Mouse (Mus musculus) brown adipose tissue, adult 24 weeks (tissue): ENCODE measurements around the gene Eaf1. TPM values are rescaled to one million over a fixed set of nuclear protein-coding genes. Genes with fewer than 3 reads are reported as not detected.
A peak's percentile ranks its signal among the peaks of the same experiment; 100 is the strongest.

Source experiments
- H3K27ac ChIP-seq: fragments of 200-500 bp; replicated peaks from 2 replicates; pipeline ENCODE4 v1.5.1; 2012; ENCODE audit warnings: low read depth, mild to moderate bottlenecking, low read length
- H3K4me1 ChIP-seq: fragments of 200-500 bp; 2 replicates; pipeline ENCODE4 v1.6.1; 2012; ENCODE audit warnings: low read length, mixed read lengths; ENCODE audit not compliant: control insufficient read depth, insufficient read depth, insufficient read length
- H3K4me3 ChIP-seq: fragments of 200-500 bp; 2 replicates; pipeline ENCODE4 v1.5.1; 2012; ENCODE audit warnings: low read depth, mild to moderate bottlenecking, low read length, moderate library complexity; ENCODE audit not compliant: insufficient read depth
- polyA plus RNA-seq: library from polyadenylated mRNA; stranded (reverse); fragments of >200 nt; gene quantifications from 2 replicates; pipeline ENCODE4 v1.2.4, GENCODE M21; 2012; ENCODE audit not compliant: missing spikeins, insufficient read depth, insufficient read length

Eaf1 gene
- polyA plus RNA-seq, 1 experiment = 8.2 TPM

DNA sequence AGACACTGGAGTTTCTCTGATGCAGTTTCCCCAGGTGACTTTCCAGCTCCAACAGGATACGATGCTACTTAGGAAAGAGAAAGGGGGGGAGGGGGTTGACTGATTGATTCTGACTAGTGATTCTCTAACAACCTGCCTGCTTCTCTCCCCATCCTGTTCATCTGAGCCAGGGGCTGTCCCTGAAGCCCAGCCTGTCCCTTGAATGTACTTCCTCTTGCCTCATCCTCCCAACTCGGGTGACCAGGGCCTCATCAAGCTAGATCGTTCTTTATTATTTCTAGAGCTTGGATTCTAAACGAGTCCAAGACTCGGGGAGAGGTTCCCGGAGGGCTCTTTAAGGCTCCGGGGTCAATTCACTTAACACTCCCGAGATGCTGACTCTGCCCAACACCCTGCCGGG lies 298 bp upstream of the Eaf1 start:
- Histone ChIP-seq H3K27ac (no peak overlapping the region), H3K4me1 (peaks cover 9% of the 10 kb centered on the region), H3K4me3 (peak overlapping the region; percentile 94)

DNA sequence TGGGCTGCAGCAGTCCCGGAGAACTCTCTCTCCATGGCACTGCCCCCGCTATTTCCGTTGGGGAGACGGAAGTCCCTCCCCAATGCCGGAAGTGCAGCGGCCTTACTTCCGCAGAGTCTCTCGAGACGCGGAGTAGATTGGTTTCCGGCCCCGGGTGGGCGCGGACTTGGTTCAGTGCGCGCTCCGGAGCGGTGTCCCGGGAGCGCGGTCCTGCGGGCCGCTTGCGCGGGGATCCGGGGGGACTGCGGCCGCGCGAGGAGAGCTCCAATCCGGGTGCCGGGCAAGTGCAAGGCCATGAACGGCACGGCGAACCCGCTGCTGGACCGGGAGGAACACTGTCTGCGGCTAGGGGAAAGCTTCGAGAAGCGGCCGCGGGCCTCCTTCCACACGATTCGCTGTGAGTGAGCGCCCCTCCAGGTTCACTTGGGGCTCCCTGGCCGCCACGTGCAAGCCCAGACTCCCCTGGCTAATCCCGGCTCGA lies 816 bp downstream of the Eaf1 start, which contains the start of gene Mettl6:
Mettl6 (minus strand) TSS at position 66 of the 481 bp plus-strand sequence.
- H3K4me3 ChIP-seq = peak within 1 kb of the TSS; percentile 94
- H3K4me1 ChIP-seq = peaks cover 9% of the 10 kb centered on the region
- H3K27ac ChIP-seq = peak within 1 kb of the TSS; percentile 73

DNA sequence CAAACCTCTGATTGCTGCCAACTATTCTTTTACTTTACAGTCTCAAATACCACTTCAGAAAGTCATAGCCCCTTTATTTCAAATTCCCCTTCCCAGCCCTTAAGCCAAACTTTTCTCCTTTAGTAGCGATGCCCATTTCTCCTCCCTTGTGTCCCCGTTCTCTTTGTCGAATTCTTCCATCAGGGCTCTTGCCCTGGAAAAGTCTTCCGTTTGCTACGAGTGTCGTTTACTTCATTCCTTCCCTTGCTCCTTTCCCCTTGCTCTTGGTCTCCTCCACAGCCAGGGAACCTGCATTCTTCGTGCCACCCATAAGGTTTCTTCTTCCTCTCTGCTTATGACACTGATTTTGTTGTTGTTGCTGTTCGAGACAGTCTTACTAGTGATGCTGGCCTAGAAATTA lies 1.3 kb downstream of the Eaf1 start:
- H3K4me1 ChIP-seq = peaks cover 9% of the 10 kb centered on the region
- H3K27ac ChIP-seq = peak overlapping the region; percentile 56; the same call in 1 of the 2 replicates

DNA sequence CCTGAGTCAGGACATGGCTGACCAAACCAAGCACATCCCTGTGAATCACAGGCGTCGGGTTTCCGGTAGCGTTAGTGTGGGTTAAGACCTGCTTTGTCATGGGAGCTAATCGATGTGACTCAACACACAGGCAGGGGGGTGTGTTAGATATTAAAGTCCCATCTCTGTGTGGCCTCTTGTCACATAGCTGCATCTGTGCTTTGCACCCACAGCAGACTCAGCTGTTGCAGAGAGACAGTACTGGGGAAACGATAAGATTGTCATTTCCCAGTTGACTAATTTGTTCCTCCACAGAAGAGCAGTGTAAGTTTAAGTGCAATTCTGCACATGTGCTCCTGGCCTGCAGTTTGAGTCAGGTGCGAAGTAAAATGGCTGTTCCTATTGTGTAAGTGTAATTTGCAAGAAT lies 2.0 kb downstream of the Eaf1 start:
- peak overlapping the region; percentile 94 for H3K4me3 ChIP-seq
- H3K27ac ChIP-seq = no peak overlapping the region
- peaks cover 9% of the 10 kb centered on the region for H3K4me1 ChIP-seq

More for the DNA sequence above, 1.3 kb downstream of the Eaf1 start:
- H3K4me3 ChIP-seq = peak overlapping the region; percentile 94

DNA sequence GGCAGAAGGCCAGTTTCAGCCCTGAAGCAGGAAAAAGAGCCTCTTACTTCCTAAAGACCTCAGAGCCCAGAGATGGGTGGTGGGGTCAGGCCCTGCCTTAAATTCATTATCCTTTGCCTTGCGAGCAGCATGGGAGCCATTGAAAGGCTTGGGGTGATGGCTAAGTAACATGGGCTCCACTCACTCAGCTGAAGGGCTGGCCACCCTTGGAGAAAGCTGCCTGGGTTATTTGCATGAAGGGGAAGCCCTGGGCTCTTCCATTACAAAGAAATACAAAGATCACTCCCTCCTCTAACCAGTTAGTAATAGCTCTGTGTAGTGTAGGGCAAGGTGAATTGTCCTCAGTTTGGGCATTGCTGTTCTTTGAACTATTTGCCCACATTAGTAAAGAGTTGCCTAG lies 5.3 kb downstream of the Eaf1 start:
- Histone ChIP-seq H3K4me1 (peaks cover 9% of the 10 kb centered on the region), H3K27ac (no peak overlapping the region), H3K4me3 (no peak overlapping the region)

DNA sequence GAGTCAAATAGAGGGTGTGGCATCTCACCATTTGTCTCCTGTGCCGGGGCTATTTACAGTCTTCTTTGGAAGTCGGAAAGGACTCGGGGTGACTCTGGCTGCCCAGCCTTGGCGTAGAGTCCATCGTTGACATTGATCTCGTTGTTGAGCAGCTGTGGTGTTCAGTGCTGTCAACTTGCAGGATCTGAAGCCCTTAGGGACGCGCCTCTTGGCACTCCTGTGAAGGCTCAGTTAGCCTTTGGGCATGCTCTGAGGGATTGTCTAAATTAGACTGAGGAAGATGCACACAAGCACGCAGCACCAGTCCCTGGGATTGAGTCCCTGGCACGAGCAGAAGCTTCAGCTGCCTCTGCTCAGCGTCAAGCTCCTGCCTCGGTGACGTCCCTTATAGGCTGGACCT lies 9.2 kb downstream of the Eaf1 start:
- H3K27ac ChIP-seq = no peak overlapping the region
- H3K4me3 ChIP-seq = no peak overlapping the region
- H3K4me1 ChIP-seq = no peaks in the 10 kb centered on the region; the same call in 1 of the 2 replicates

DNA sequence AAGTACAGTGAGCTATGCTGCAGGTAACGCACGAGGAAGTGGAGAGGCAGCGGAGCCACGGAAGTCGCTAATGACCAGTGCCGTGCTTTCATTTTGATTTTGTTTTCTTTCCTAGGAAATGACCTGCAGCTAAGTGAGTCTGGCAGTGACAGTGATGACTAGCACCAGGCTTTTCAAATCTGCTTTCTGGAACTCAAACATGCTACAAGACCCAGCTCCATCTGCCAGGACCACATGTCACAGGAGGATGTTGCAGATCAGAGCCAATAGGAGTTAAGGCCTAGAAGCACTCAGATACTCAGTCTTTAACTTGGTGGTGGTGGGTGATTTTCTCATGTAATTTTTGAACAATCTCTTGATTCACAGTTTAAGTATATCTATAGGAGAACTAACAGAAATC lies 12.3 kb downstream of the Eaf1 start:
- Histone ChIP-seq H3K4me3 (no peak overlapping the region), H3K4me1 (peaks cover 9% of the 10 kb centered on the region), H3K27ac (no peak overlapping the region)

DNA sequence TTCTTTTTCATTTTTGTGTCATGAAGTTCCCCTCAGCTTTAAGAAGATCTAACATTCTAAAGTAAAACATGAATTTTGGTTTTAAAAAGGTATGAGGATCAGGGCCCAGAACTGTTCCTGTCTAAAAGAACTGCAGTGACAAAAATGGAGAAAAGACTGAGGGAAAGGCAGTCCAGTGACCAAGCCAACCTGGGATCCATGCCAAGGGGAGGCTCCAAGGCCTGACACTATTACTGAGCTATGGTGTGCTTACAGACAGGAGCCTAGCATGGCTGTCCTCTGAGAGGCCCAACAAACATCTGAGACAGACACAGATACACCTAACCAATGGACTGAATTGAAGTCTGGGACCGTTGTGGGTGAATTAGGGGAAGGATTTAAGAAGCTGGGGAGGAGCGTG lies 15.7 kb downstream of the Eaf1 start:
- peaks cover 9% of the 10 kb centered on the region for H3K4me1 ChIP-seq
- H3K27ac ChIP-seq = 0 out of 2 replicates have a peak overlapping the region, but pooled peaks have one; percentile 3

DNA sequence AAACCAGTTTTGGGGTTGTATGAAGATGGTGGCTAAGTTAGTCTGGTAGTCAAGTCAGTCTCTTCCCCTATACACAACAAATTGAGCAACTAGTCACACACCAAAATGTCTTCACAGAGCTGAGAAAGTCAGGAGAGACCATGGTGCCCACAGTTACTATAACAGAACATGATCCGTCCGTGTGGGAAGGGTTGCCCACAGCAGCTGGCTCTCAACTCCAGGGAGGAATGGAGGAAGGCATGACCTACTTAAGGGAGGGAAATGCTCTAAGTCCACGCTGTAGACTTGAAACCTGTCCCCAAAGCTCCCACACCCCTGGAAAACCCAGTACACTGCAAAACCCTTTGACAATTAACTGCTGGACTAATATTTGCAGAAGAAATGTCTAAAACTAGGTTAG lies 16.1 kb downstream of the Eaf1 start:
- Histone ChIP-seq H3K27ac (0 out of 2 replicates have a peak overlapping the region, but pooled peaks have one; percentile 3), H3K4me3 (no peak overlapping the region), H3K4me1 (peaks cover 9% of the 10 kb centered on the region)

More for the DNA sequence above, 15.7 kb downstream of the Eaf1 start:
- no peak overlapping the region for H3K4me3 ChIP-seq

DNA sequence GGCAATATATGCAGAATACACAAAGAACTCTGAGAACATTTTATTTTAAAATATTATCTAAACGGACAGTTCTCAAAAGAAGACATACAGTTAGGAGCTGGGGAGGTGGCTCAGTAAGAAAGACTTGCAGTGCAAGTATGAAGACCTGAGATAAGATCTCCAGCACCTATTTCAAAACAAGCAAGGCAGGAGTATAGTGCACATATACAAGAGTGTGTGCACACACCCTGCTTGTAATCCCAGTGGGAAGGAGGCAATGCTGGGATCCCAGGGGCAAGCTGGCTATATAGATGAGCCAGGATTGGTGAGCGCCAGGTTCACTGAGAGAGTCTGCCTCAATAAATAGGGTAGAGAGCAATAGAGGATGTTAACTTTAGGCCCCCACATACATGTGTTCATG lies 21.7 kb downstream of the Eaf1 start:
- Histone ChIP-seq H3K4me3 (no peak overlapping the region), H3K27ac (no peak overlapping the region), H3K4me1 (peaks cover 2% of the 10 kb centered on the region; the same call in 1 of the 2 replicates)

DNA sequence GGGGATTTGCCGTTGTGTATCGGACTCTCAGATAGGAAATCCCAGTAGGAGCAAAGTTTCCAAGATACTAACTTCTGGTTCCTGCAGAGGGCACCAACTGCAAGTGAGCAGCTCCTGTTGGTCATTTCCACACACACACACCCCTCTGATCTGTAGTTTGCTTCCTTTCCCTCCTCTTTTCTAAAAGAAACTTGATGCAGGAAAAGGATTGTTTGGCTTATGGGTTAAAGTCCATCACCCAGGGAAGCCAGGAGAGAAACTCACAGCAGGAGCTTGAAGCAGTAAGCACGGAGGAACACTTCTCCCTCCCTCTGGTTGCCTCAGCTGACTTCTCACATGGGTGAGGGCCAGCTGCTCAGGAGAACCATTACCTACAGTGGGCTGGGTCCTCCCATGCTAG lies 25.0 kb downstream of the Eaf1 start:
- Histone ChIP-seq H3K27ac (no peak overlapping the region), H3K4me1 (no peaks in the 10 kb centered on the region), H3K4me3 (no peak overlapping the region)

DNA sequence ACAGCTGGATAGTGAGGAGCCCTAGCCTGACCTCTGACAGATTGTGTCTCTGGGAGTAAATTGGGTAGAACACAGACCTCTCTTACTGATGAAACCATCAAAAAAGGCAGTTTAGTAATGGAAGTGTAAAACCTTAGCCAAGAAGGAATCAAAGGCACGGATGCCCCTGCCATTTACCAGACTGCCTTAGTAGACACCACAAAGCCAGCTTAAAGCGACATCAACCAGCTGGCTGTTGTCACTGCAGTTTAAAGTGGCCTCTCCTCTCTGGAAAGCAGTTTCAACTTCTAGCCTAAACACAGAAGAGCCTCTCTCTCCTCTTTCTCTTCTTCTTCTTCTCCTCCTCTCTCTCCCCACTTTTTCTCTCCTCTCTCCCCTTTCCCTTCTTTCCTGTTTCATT lies 27.1 kb downstream of the Eaf1 start:
- H3K4me1 ChIP-seq = no peaks in the 10 kb centered on the region
- no peak overlapping the region for H3K4me3 ChIP-seq
- no peak overlapping the region for H3K27ac ChIP-seq

DNA sequence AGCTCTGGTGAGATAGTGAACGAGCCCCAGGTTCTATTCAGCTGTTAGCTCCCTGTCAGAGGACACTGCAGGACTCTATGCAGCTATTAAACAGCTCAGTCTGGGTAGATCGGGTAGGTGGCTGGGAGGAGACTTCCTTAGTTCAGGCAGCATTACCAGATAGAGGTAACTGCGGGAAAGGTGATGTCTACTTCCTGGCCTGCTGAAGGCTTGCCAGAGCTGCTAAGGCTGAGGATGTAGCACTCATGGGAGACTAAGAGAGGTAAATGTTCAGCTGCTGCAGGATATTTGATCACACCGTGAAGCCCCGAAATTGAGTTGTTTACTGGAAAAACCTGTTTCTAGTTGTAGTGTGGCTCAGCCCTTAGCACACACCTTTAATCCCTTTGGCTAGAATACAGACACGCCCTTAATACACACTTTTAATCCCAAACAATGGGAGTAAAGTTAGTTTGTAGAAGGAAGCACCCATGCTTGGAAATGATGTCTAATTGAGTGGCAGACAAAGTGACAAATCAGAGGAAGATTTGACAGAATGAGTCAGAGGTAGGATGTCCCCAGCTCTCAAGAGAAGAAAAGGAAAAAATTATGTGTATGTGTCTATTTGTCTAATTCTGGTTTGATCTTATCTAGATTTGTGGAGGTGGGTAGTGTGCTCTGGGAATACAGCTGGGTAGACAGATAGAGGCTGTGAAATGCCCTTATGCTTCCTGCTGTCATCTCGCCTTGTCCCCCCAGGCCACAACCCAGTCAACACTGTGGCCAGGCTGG lies 31.0 kb downstream of the Eaf1 start:
- no peaks in the 10 kb centered on the region for H3K4me1 ChIP-seq
- no peak overlapping the region for H3K27ac ChIP-seq
- no peak overlapping the region for H3K4me3 ChIP-seq

DNA sequence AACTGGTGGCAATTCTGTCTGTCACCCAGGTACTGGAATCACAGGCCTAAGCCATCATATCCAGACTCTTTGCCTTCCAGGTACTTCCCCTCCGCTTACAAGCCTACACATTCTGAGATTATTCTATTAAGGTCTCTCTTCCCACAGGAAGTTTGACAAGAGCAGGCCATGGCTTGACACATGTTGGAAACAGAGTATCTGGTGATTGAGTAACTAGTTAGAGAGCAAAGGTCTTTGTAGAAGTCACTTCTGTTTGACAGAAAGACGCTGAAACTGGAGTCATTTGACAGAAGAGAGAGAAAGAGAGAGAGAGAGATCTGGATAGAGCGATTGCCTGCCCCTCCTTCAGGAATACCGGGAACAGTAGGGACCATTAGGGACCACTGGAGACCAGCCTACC lies 36.6 kb downstream of the Eaf1 start:
- H3K4me3 ChIP-seq = no peak overlapping the region
- peak overlapping the region; percentile 70 for H3K27ac ChIP-seq
- H3K4me1 ChIP-seq = peaks cover 10% of the 10 kb centered on the region; the same call in 1 of the 2 replicates

DNA sequence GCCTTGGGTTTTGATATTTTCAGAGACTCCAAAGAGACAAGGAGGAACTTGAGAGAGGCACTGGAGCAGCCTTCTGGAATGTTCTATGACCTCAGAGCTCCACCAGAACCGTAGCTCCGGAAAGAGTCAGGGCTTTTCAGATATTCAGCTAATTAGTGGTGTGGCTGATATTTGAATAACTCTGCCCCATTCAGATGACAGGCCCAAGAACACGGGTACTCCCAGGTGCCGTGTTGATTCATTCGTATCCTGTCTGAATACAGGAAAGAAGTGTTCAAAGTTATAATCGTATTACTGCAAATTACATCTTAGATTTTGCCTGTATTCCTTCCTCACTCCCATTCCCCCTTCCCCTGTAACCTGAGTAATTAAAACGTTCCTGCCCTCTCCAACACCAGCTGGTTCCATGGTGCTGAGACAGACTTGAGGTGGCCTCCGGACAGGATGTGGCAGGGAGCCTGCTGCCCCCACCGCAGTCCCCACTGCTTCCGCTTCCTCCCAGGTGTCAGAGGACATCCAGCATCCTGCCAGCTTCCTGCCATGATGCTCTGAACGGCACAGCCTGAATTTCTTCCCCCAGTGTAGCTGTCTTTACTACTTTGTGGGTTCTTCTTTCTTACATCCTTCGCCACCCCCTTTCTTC lies 37.4 kb downstream of the Eaf1 start:
- H3K4me3 ChIP-seq = no peak overlapping the region
- peaks cover 10% of the 10 kb centered on the region; the same call in 1 of the 2 replicates for H3K4me1 ChIP-seq
- H3K27ac ChIP-seq = peak overlapping the region; percentile 70
